Mouse (Mus musculus) hindbrain, embryonic 11.5 days (tissue): ENCODE data around the gene Gm49380. TPM values are rescaled to one million over a fixed set of nuclear protein-coding genes. Genes with fewer than 3 reads are reported as not detected.

Source experiments
- ATAC-seq: fragments of 200-750 bp; cut with Nextera tagmentation; 2 replicates; pipeline ENCODE4 v1.8.0; 2017; ENCODE audit warnings: mild to moderate bottlenecking, moderate TSS enrichment, moderate library complexity; ENCODE audit not compliant: low FRiP score
- DNase-seq: peaks from one replicate; pipeline ENCODE4 v3.0.0-alpha.2; 2015; ENCODE audit warnings: low spot score
- H3K27ac ChIP-seq: fragments of 300-500 bp; sonication (generic); 2 replicates; pipeline ENCODE4 v1.5.1; 2014; ENCODE audit warnings: mild to moderate bottlenecking, low read depth, low read length
- H3K27me3 ChIP-seq: fragments of 300-500 bp; sonication (generic); 2 replicates; pipeline ENCODE4 v1.6.1; 2014; ENCODE audit warnings: mild to moderate bottlenecking, low read length, moderate library complexity, mixed read lengths; ENCODE audit not compliant: control insufficient read depth, insufficient read depth
- H3K36me3 ChIP-seq: fragments of 300-500 bp; sonication (generic); 2 replicates; pipeline ENCODE4 v1.6.1; 2014; ENCODE audit warnings: mild to moderate bottlenecking, low read length, moderate library complexity, mixed read lengths; ENCODE audit not compliant: control insufficient read depth, insufficient read depth
- H3K4me1 ChIP-seq: fragments of 300-500 bp; sonication (generic); replicated peaks from 2 replicates; pipeline ENCODE4 v1.6.1; 2014; ENCODE audit warnings: low read length, mixed read lengths; ENCODE audit not compliant: control insufficient read depth, insufficient read depth
- H3K4me2 ChIP-seq: fragments of 300-500 bp; sonication (generic); replicated peaks from 2 replicates; pipeline ENCODE4 v1.6.1; 2014; ENCODE audit warnings: mild to moderate bottlenecking, low read depth, low read length
- H3K4me3 ChIP-seq: fragments of 300-500 bp; sonication (generic); 2 replicates; pipeline ENCODE4 v1.5.1; 2014; ENCODE audit warnings: low read depth, low read length
- H3K9ac ChIP-seq: fragments of 300-500 bp; sonication (generic); 2 replicates; pipeline ENCODE4 v1.6.1; 2014; ENCODE audit warnings: low read depth, low read length
- H3K9me3 ChIP-seq: fragments of 300-500 bp; sonication (generic); 2 replicates; pipeline ENCODE4 v1.6.1; 2016; ENCODE audit warnings: low read length; ENCODE audit not compliant: control insufficient read depth
- WGBS: fragments of 180-500 bp; shearing (Covaris S2); extraction: QIAGEN DNeasy Blood & Tissue Kit; methylation state at CpG from one replicate; pipeline ENCODE4 v1.1.7; 2014; 5-methylcytosine and 5-hydroxymethylcytosine counted together
- polyA plus RNA-seq: library from polyadenylated mRNA; unstranded; fragments of >200 nt; fragmentation: Nextera tagmentation; extraction: Ambion mirVana; gene quantifications from 2 replicates; pipeline ENCODE4 v1.2.1, GENCODE M21; 2014

The Gm49380 gene
- polyA plus RNA-seq, 1 experiment from 2014 or later = 0.29 TPM

GRCm38 (mm10) chr9:44045158-44045883, 68.0 kb downstream of the Gm49380 start:
- ATAC-seq = no peak
- no peak overlapping the region for H3K4me2 ChIP-seq
- DNase-seq = no peak
- peaks cover 2% of the 10 kb centered on the region; the same call in 1 of the 2 replicates for H3K4me1 ChIP-seq
- H3K4me3 ChIP-seq = no peak overlapping the region
- H3K27me3 ChIP-seq = peaks cover 26% of the 10 kb centered on the region
- 73% methylated on average over 3 of the region's 3 CpGs for WGBS
- H3K9me3 ChIP-seq = no peaks in the 10 kb centered on the region
- H3K27ac ChIP-seq = no peak overlapping the region
- no peaks in the 10 kb centered on the region for H3K36me3 ChIP-seq
- no peak overlapping the region for H3K9ac ChIP-seq

GRCm38 (mm10) chr9:44044426-44045157, 68.7 kb downstream of the Gm49380 start:
- Histone ChIP-seq H3K36me3 (no peaks in the 10 kb centered on the region), H3K4me3 (no peak overlapping the region), H3K4me2 (no peak overlapping the region), H3K27me3 (peaks cover 26% of the 10 kb centered on the region), H3K4me1 (peaks cover 2% of the 10 kb centered on the region; the same call in 1 of the 2 replicates), H3K9ac (no peak overlapping the region), H3K27ac (no peak overlapping the region), H3K9me3 (no peaks in the 10 kb centered on the region)
- DNase-seq (peak; percentile 11), ATAC-seq (no peak)
- WGBS = 43% methylated on average over 14 of the region's 14 CpGs

GRCm38 (mm10) chr9:44043708-44044425, 69.4 kb downstream of the Gm49380 start:
- DNase-seq = peak; percentile 8
- H3K27ac ChIP-seq = no peak overlapping the region
- no peak for ATAC-seq
- H3K4me1 ChIP-seq = peaks cover 2% of the 10 kb centered on the region; the same call in 1 of the 2 replicates
- no peaks in the 10 kb centered on the region for H3K36me3 ChIP-seq
- peak overlapping the region; percentile 48 for H3K4me2 ChIP-seq
- 3% methylated on average over 23 of the region's 23 CpGs for WGBS
- H3K9ac ChIP-seq = peak overlapping the region; percentile 12; the same call in 1 of the 2 replicates
- no peaks in the 10 kb centered on the region for H3K9me3 ChIP-seq
- H3K4me3 ChIP-seq = peak overlapping the region; percentile 29
- peaks cover 26% of the 10 kb centered on the region for H3K27me3 ChIP-seq

- 1% methylated on average over 30 of the region's 30 CpGs for WGBS
- peak within 1 kb of the TSS; percentile 12; the same call in 1 of the 2 replicates for H3K9ac ChIP-seq
- peak within 1 kb of the TSS; percentile 48 for H3K4me2 ChIP-seq
- H3K4me1 ChIP-seq = peaks cover 2% of the 10 kb centered on the region; the same call in 1 of the 2 replicates
- H3K9me3 ChIP-seq = no peaks in the 10 kb centered on the region
- no peak within 1 kb of the TSS for H3K27ac ChIP-seq
- peak within 1 kb of the TSS; percentile 29 for H3K4me3 ChIP-seq
- peaks cover 26% of the 10 kb centered on the region for H3K27me3 ChIP-seq
- H3K36me3 ChIP-seq = no peaks in the 10 kb centered on the region
- DNase-seq (peak; percentile 43), ATAC-seq (no peak)
Observed at GRCm38 (mm10) chr9:44042836-44043707, 70.2 kb downstream of the Gm49380 start, which contains the start of gene Thy1. Gene Thy1, plus strand, starts transcription at chr9:44043384.

- no peaks in the 10 kb centered on the region for H3K9me3 ChIP-seq
- 75% methylated on average over 1 of the region's 1 CpGs for WGBS
Observed at GRCm38 (mm10) chr9:44042396-44042680, 71.0 kb downstream of the Gm49380 start.

GRCm38 (mm10) chr9:44041511-44042395, 71.5 kb downstream of the Gm49380 start:
- peaks cover 26% of the 10 kb centered on the region for H3K27me3 ChIP-seq

More at GRCm38 (mm10) chr9:44042396-44042680, 71.0 kb downstream of the Gm49380 start:
- Histone ChIP-seq H3K4me1 (peaks cover 2% of the 10 kb centered on the region; the same call in 1 of the 2 replicates), H3K4me2 (no peak overlapping the region), H3K4me3 (no peak overlapping the region), H3K36me3 (no peaks in the 10 kb centered on the region), H3K27ac (no peak overlapping the region), H3K9ac (no peak overlapping the region), H3K27me3 (peaks cover 26% of the 10 kb centered on the region)
- ATAC-seq = no peak
- DNase-seq = no peak

GRCm38 (mm10) chr9:44037106-44037505, 76.2 kb downstream of the Gm49380 start:
- no peak for DNase-seq
- 96% methylated on average over 5 of the region's 5 CpGs for WGBS
- Histone ChIP-seq H3K27ac (no peak overlapping the region), H3K4me1 (no peaks in the 10 kb centered on the region), H3K27me3 (no peaks in the 10 kb centered on the region), H3K4me2 (no peak overlapping the region), H3K9me3 (no peaks in the 10 kb centered on the region), H3K4me3 (no peak overlapping the region), H3K36me3 (no peaks in the 10 kb centered on the region), H3K9ac (no peak overlapping the region)
- no peak for ATAC-seq

More at GRCm38 (mm10) chr9:44041511-44042395, 71.5 kb downstream of the Gm49380 start:
- H3K4me3 ChIP-seq = no peak overlapping the region
- H3K9ac ChIP-seq = no peak overlapping the region
- 69% methylated on average over 7 of the region's 7 CpGs for WGBS
- H3K36me3 ChIP-seq = no peaks in the 10 kb centered on the region
- peaks cover 2% of the 10 kb centered on the region; the same call in 1 of the 2 replicates for H3K4me1 ChIP-seq
- DNase-seq (no peak), ATAC-seq (no peak)
- no peak overlapping the region for H3K27ac ChIP-seq
- no peaks in the 10 kb centered on the region for H3K9me3 ChIP-seq
- H3K4me2 ChIP-seq = no peak overlapping the region
